Mouse (Mus musculus): Measurements from ENCODE around the gene Prr15l. TPM values are rescaled to one million over a fixed set of nuclear protein-coding genes. Genes with fewer than 3 reads are reported as not detected.

The Prr15l gene
- polyA plus RNA-seq, 1 experiment, result not detected

Other genes starting within 250 kb of the Prr15l start
- gene Snx11, start 150.5 kb upstream of the Prr15l start, polyA plus RNA-seq (2012; ENCODE audit: insufficient read depth, insufficient read length, missing spikeins), result 4.0 and 7.6 TPM in 2 replicates
- gene Cbx1, start 139.0 kb upstream of the Prr15l start, polyA plus RNA-seq (2012; ENCODE audit: insufficient read depth, insufficient read length, missing spikeins), result 24.3 and 31.2 TPM in 2 replicates
- 333 and 448 TPM in 2 replicates for gene Nfe2l1, start 98.1 kb upstream of the Prr15l start, polyA plus RNA-seq (2012; ENCODE audit: insufficient read depth, insufficient read length, missing spikeins)
- 55.7 and 98.7 TPM in 2 replicates for gene Copz2, start 78.2 kb upstream of the Prr15l start, polyA plus RNA-seq (2012; ENCODE audit: insufficient read depth, insufficient read length, missing spikeins)
- 19.5 and 27.2 TPM in 2 replicates for gene Cdk5rap3, start 11.6 kb upstream of the Prr15l start, polyA plus RNA-seq (2012; ENCODE audit: insufficient read depth, insufficient read length, missing spikeins)
- 19.8 and 25.7 TPM in 2 replicates for gene Pnpo, start 15.9 kb downstream of the Prr15l start, polyA plus RNA-seq (2012; ENCODE audit: insufficient read depth, insufficient read length, missing spikeins)
- gene Sp2, start 54.9 kb downstream of the Prr15l start, polyA plus RNA-seq (2012; ENCODE audit: insufficient read depth, insufficient read length, missing spikeins), result 11.8 and 13.1 TPM in 2 replicates
- gene Sp6, start 85.3 kb downstream of the Prr15l start, polyA plus RNA-seq (2012; ENCODE audit: insufficient read depth, insufficient read length, missing spikeins), result not detected in 2 replicates
- gene Scrn2, start 101.8 kb downstream of the Prr15l start, polyA plus RNA-seq (2012; ENCODE audit: insufficient read depth, insufficient read length, missing spikeins), result 13.1 and 13.4 TPM in 2 replicates
- 1.1 TPM in 1 of 2 replicates, not detected in the other for gene Lrrc46, start 113.3 kb downstream of the Prr15l start, polyA plus RNA-seq (2012; ENCODE audit: insufficient read depth, insufficient read length, missing spikeins)
- gene Mrpl10, start 113.5 kb downstream of the Prr15l start, polyA plus RNA-seq (2012; ENCODE audit: insufficient read depth, insufficient read length, missing spikeins), result 121 and 122 TPM in 2 replicates
- 0.87 and 1.6 TPM in 2 replicates for gene Osbpl7, start 122.5 kb downstream of the Prr15l start, polyA plus RNA-seq (2012; ENCODE audit: insufficient read depth, insufficient read length, missing spikeins)
- gene Tbx21, start 187.2 kb downstream of the Prr15l start, polyA plus RNA-seq (2012; ENCODE audit: insufficient read depth, insufficient read length, missing spikeins), result 0.75 and 1.1 TPM in 2 replicates
- gene Tbkbp1, start 223.4 kb downstream of the Prr15l start, polyA plus RNA-seq (2012; ENCODE audit: insufficient read depth, insufficient read length, missing spikeins), result 27.4 and 29.8 TPM in 2 replicates

Data from brown adipose tissue, adult 24 weeks (tissue).